ENCODE assay signal across 32 mouse cellular contexts in genomic region chr16:12897267-12897666, GRCm38 (mm10).
"Had no signal": no experiment of that assay in that cellular context is flagged by ENCODE, and none has a peak within 500 bp of the region (broad histone marks: within the 10 kb centered on the region; RNA-seq: fewer than 3 reads in every experiment).

No protein-coding gene starts in this region.

- H3K27me3 ChIP-seq: limb, embryonic 12.5 days; limb, embryonic 13.5 days; limb, embryonic 15.5 days; liver, embryonic 12.5 days; liver, embryonic 13.5 days; liver, embryonic 15.5 days; lung, embryonic 15.5 days; megakaryocyte, embryonic 14.5 days; midbrain, embryonic 12.5 days; midbrain, embryonic 13.5 days; midbrain, embryonic 15.5 days; neural tube, embryonic 12.5 days had no signal

- H3K27ac ChIP-seq: limb, embryonic 10.5 days; limb, embryonic 12.5 days; limb, embryonic 13.5 days; limb, embryonic 15.5 days; liver, embryonic 12.5 days; liver, embryonic 13.5 days; liver, embryonic 14.5 days; liver, embryonic 15.5 days; lung, embryonic 15.5 days; macrophage; midbrain, embryonic 10.5 days; midbrain, embryonic 12.5 days; midbrain, embryonic 13.5 days; midbrain, embryonic 15.5 days; neural tube, embryonic 12.5 days had no signal

- H3K4me3 ChIP-seq: limb, embryonic 10.5 days; limb, embryonic 12.5 days; limb, embryonic 13.5 days; limb, embryonic 15.5 days; liver, embryonic 12.5 days; liver, embryonic 13.5 days; liver, embryonic 15.5 days; lung, embryonic 15.5 days; megakaryocyte, embryonic 14.5 days; midbrain, embryonic 10.5 days; midbrain, embryonic 12.5 days; midbrain, embryonic 13.5 days; midbrain, embryonic 15.5 days; myocyte; neural tube, embryonic 12.5 days had no signal

- H3K9ac ChIP-seq: limb, embryonic 12.5 days; limb, embryonic 13.5 days; limb, embryonic 15.5 days; liver, embryonic 12.5 days; liver, embryonic 13.5 days; liver, embryonic 14.5 days; liver, embryonic 15.5 days; liver, postnatal 0 days; lung, embryonic 14.5 days; lung, embryonic 15.5 days; midbrain, embryonic 12.5 days; midbrain, embryonic 13.5 days; midbrain, embryonic 15.5 days; neural tube, embryonic 12.5 days had no signal

- ATAC-seq: liver, embryonic 12.5 days; liver, postnatal 0 days; lung, postnatal 0 days; midbrain, embryonic 13.5 days; midbrain, embryonic 15.5 days; midbrain, embryonic 16.5 days had no signal

- H3K36me3 ChIP-seq: limb, embryonic 10.5 days; limb, embryonic 12.5 days; limb, embryonic 13.5 days; limb, embryonic 15.5 days; liver, embryonic 12.5 days; liver, embryonic 13.5 days; liver, embryonic 15.5 days; lung, embryonic 15.5 days; midbrain, embryonic 10.5 days; midbrain, embryonic 12.5 days; midbrain, embryonic 13.5 days; midbrain, embryonic 15.5 days; neural tube, embryonic 12.5 days had no signal

- H3K4me2 ChIP-seq: limb, embryonic 12.5 days; limb, embryonic 13.5 days; limb, embryonic 15.5 days; liver, embryonic 11.5 days; liver, embryonic 12.5 days; liver, embryonic 13.5 days; liver, embryonic 15.5 days; lung, embryonic 14.5 days; lung, embryonic 15.5 days; midbrain, embryonic 11.5 days; midbrain, embryonic 12.5 days; midbrain, embryonic 13.5 days; midbrain, embryonic 15.5 days; neural tube, embryonic 12.5 days had no signal

- H3K9me3 ChIP-seq: limb, embryonic 10.5 days; limb, embryonic 12.5 days; limb, embryonic 15.5 days; liver, embryonic 12.5 days; liver, embryonic 13.5 days; liver, embryonic 15.5 days; lung, embryonic 15.5 days; midbrain, embryonic 10.5 days; neural tube, embryonic 12.5 days had no signal

- H3K4me1 ChIP-seq: limb, embryonic 10.5 days; limb, embryonic 12.5 days; limb, embryonic 13.5 days; limb, embryonic 15.5 days; liver, embryonic 12.5 days; liver, embryonic 13.5 days; liver, embryonic 15.5 days; lung, embryonic 15.5 days; megakaryocyte, embryonic 14.5 days; midbrain, embryonic 15.5 days had no signal

- DNase-seq: left cerebral cortex, postnatal 4 days; liver; liver, embryonic 13.5 days; liver, postnatal 0 days; lung, adult 18-20 months; lung, adult 2 months; lung, embryonic 14.5 days; lung, postnatal 10 days; lung, postnatal 14 days; lung, postnatal 36 days; lung, postnatal 4 days; midbrain, embryonic 14.5 days had no signal
